Mouse (Mus musculus): ENCODE measurements at regions not wholly inside any gene's neighbourhood (a gene's known extent, or its start where the extent isn't known, plus 50 kb on each side); places are given as distances from the start of the nearest gene placed in this dataset.
"Not testable (repeated sequence)": the region's sequence is repeated elsewhere in the genome, so short reads cannot be mapped to it uniquely, and the experiment has no call there.

DNA sequence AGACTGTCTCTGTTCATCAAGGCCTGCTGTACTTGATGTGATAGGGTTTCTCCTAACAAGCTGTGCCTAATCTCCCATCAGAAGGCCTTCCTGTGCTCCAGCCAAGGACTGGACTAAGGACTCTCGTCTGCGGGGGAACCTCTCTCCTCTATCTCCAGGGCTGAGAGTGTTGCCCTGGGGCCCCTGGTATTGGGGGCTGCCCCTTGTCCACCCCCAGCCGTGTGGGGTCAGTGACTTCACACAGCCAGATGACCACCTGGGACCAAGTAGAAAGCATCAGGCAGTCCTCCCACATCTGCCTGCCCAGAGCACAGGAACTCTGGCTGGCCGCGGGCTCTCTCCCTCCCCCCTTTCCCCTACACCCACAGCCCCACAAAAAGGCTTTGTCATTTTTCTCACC lies 651.5 kb upstream of the Kif2b start:
- no peak for DNase-seq (ENCODE audit: low spot score, missing footprints)
- Histone ChIP-seq H3K36me3 (ENCODE audit: control insufficient read depth, insufficient read depth, low read length) (no peaks in the 10 kb centered on the region), H3K27ac (ENCODE audit: low read depth, low read length) (no peak overlapping the region), H3K4me2 (no peak overlapping the region), H3K4me3 (ENCODE audit: low read depth, low read length) (no peak overlapping the region), H3K4me1 (ENCODE audit: control insufficient read depth, insufficient read depth, low read length) (no peaks in the 10 kb centered on the region), H3K27me3 (ENCODE audit: control insufficient read depth, insufficient read depth, low read length) (no peaks in the 10 kb centered on the region), H3K9ac (ENCODE audit: low read length) (no peak overlapping the region), H3K9me3 (ENCODE audit: control insufficient read depth, low read length) (no peaks in the 10 kb centered on the region)
- no peak for ATAC-seq (ENCODE audit: low FRiP score)
- 62% methylated on average over 5 of the region's 5 CpGs for WGBS

DNA sequence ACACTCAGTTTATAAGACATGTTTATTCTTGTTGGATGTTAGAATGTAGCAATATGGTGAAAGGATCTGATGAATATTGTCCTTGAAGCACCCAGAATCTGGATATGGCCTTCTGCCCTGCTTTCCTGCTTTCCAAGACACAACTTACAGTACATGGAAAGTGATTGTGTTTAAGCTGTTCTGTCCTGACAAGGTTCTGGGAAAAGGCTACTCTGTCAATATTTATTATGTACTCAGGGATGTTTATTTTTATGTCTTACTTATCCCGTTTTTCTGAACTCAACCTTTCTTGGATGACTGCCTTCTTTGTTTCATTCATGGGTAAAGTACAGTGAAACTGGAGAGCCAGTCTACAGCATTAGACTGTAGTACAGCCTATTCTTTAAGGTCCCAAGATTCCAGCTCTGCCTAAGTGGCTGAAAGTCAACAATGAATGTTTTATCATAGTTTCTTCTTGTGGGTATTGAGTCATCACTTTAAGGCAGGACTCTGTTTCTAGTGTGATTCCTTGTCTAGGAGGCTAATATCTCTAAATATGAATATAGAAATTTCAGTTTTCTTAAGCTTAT lies 631.7 kb upstream of the Kif2b start:
- Histone ChIP-seq H3K4me3 (ENCODE audit: low read depth, low read length) (no peak overlapping the region), H3K4me2 (no peak overlapping the region), H3K9me3 (ENCODE audit: control insufficient read depth, low read length) (no peaks in the 10 kb centered on the region), H3K9ac (ENCODE audit: low read length) (no peak overlapping the region), H3K4me1 (ENCODE audit: control insufficient read depth, insufficient read depth, low read length) (no peaks in the 10 kb centered on the region), H3K27ac (ENCODE audit: low read depth, low read length) (no peak overlapping the region), H3K36me3 (ENCODE audit: control insufficient read depth, insufficient read depth, low read length) (no peaks in the 10 kb centered on the region), H3K27me3 (ENCODE audit: control insufficient read depth, insufficient read depth, low read length) (no peaks in the 10 kb centered on the region)
- no peak for DNase-seq (ENCODE audit: low spot score, missing footprints)
- 56% methylated on average over 1 of the region's 1 CpGs for WGBS
- no peak for ATAC-seq (ENCODE audit: low FRiP score)

DNA sequence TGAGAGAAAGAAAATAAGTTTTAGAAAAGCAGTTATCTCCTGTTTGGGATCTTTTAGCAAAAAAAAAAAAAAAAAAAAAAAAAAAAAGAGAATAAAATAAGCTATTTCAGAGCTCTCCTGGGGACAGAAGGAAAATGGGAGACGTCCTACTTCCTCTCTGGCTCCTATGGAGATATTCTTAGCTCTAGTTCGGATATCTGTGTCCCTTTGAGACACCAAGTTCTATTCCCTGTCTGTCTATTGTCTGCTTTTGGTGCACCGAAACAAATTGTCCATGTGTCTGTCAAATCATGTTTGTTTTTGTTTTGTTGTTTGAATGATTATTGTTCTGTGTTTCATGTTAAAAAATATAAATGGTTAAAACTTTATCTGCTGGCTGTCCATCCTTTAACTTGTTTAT lies 601.0 kb upstream of the Kif2b start:
- not testable (repeated sequence) for H3K9me3 ChIP-seq (ENCODE audit: control insufficient read depth, low read length); H3K27me3 ChIP-seq (ENCODE audit: control insufficient read depth, insufficient read depth, low read length); ATAC-seq (ENCODE audit: low FRiP score); H3K4me1 ChIP-seq (ENCODE audit: control insufficient read depth, insufficient read depth, low read length); H3K4me2 ChIP-seq; DNase-seq (ENCODE audit: low spot score, missing footprints); H3K27ac ChIP-seq (ENCODE audit: low read depth, low read length); H3K9ac ChIP-seq (ENCODE audit: low read length); H3K4me3 ChIP-seq (ENCODE audit: low read depth, low read length); H3K36me3 ChIP-seq (ENCODE audit: control insufficient read depth, insufficient read depth, low read length)
- WGBS = 71% methylated on average over 3 of the region's 3 CpGs

DNA sequence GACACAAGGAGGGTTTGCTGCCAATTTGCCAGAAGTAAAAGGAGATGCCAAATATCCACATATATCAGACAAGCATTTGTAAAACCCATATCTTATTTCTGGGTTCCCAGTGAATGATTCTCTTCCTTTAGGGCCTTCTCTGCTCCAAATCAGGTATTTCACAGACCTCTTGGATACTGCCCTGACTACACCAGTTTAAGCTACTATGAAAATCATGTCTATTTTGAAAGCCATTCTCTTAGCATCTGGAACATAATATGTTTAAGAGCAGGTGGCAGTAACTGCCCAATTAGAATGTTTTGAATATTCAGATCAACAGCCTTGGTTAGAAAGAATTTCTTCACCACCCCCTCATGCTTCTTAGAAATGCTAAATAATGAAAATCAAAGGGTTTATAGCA lies 575.8 kb upstream of the Kif2b start:
- H3K27me3 ChIP-seq (ENCODE audit: control insufficient read depth, insufficient read depth, low read length) = no peaks in the 10 kb centered on the region
- H3K36me3 ChIP-seq (ENCODE audit: control insufficient read depth, insufficient read depth, low read length) = no peaks in the 10 kb centered on the region
- DNase-seq (ENCODE audit: low spot score, missing footprints) (no peak), ATAC-seq (ENCODE audit: low FRiP score) (no peak)
- H3K4me2 ChIP-seq = no peak overlapping the region
- H3K4me3 ChIP-seq (ENCODE audit: low read depth, low read length) = no peak overlapping the region
- no peaks in the 10 kb centered on the region for H3K9me3 ChIP-seq (ENCODE audit: control insufficient read depth, low read length)
- H3K9ac ChIP-seq (ENCODE audit: low read length) = no peak overlapping the region
- H3K27ac ChIP-seq (ENCODE audit: low read depth, low read length) = no peak overlapping the region
- H3K4me1 ChIP-seq (ENCODE audit: control insufficient read depth, insufficient read depth, low read length) = no peaks in the 10 kb centered on the region

DNA sequence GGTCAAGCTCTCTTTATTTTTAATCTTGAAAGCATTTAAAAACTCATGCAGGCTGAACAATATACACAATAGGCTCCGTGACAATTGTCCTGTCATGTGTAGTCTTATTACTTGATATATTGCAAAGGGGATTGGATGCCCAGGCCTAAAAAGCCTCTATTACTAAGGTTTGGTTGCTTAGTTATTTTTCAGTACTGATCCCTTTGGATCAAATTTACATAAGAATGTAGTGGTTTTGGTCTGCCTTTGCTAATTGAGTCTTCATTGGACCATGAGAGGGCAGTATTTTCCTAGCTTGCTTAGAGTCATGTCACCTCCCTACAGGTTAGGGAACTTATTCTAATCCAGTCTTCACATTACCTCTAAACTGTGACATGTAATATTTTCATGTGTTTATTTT lies 558.3 kb upstream of the Kif2b start:
- peak; percentile 87 for DNase-seq (ENCODE audit: low spot score, missing footprints)
- no peaks in the 10 kb centered on the region for H3K36me3 ChIP-seq (ENCODE audit: control insufficient read depth, insufficient read depth, low read length)
- peaks cover 3% of the 10 kb centered on the region; the same call in 1 of the 2 replicates for H3K4me1 ChIP-seq (ENCODE audit: control insufficient read depth, insufficient read depth, low read length)
- 29% methylated on average over 1 of the region's 1 CpGs for WGBS
- no peak overlapping the region for H3K4me3 ChIP-seq (ENCODE audit: low read depth, low read length)
- H3K9me3 ChIP-seq (ENCODE audit: control insufficient read depth, low read length) = no peaks in the 10 kb centered on the region
- H3K27ac ChIP-seq (ENCODE audit: low read depth, low read length) = no peak overlapping the region
- ATAC-seq (ENCODE audit: low FRiP score) = peak; percentile 83
- H3K9ac ChIP-seq (ENCODE audit: low read length) = no peak overlapping the region
- H3K27me3 ChIP-seq (ENCODE audit: control insufficient read depth, insufficient read depth, low read length) = no peaks in the 10 kb centered on the region
- no peak overlapping the region for H3K4me2 ChIP-seq

DNA sequence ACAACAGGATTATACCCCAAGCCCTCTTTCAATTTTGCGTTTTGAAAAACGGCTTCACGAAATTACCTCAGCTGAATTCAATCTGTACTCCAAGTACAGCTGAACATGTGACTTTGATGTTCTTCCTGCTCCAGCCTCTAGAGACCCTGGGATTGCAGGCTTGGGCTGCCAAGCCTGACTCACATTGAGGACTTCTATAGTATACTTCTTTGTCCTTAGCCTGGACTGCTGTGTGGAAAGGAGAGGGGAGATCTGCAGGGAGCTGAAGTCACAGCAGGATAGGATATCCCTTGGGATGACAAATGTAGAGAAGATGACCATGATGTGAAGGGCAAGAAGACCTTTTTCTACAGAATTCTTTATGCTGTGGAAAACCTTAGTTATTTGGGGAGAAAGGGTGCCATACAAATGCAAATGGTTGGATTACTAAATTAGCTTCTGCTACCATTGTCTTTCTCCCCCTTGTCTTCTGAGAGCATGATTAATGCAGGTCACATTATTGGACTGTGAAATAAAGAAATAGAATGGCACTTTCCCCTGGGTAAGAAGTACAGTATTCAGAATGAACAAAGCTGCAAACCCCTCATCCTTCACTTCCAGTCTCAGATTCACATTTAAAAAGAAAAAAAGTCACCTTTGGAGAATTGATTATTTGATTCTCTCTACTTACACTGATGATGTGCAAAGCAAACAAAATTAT lies 557.7 kb upstream of the Kif2b start:
- H3K4me2 ChIP-seq = no peak overlapping the region
- H3K36me3 ChIP-seq (ENCODE audit: control insufficient read depth, insufficient read depth, low read length) = no peaks in the 10 kb centered on the region
- no peak overlapping the region for H3K4me3 ChIP-seq (ENCODE audit: low read depth, low read length)
- DNase-seq (ENCODE audit: low spot score, missing footprints) (peak; percentile 89), ATAC-seq (ENCODE audit: low FRiP score) (peak; percentile 94)
- H3K27me3 ChIP-seq (ENCODE audit: control insufficient read depth, insufficient read depth, low read length) = no peaks in the 10 kb centered on the region
- peak overlapping the region; percentile 23 for H3K27ac ChIP-seq (ENCODE audit: low read depth, low read length)
- no peaks in the 10 kb centered on the region for H3K9me3 ChIP-seq (ENCODE audit: control insufficient read depth, low read length)
- 21% methylated on average over 3 of the region's 3 CpGs for WGBS
- peaks cover 3% of the 10 kb centered on the region; the same call in 1 of the 2 replicates for H3K4me1 ChIP-seq (ENCODE audit: control insufficient read depth, insufficient read depth, low read length)
- no peak overlapping the region for H3K9ac ChIP-seq (ENCODE audit: low read length)

DNA sequence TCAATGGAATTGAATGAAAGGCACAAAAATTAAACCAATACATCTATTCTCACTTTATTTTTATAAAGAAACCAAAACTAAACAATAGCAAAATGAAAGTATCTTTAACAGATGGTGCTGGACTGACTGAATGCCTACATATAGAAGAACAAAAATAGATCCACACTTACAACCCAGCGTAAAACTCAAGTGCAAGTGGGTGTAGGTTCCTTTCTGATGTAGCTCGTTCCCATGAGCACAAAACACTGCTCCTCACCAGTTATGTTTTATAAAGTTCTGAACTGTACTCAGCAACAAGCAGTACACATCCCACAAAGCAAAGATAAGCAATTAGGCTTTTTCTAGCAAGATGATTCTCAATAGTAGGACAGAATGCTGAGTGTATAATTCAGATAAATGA lies 507.4 kb upstream of the Kif2b start:
- no peak for DNase-seq (ENCODE audit: low spot score, missing footprints)
- Histone ChIP-seq H3K4me1 (ENCODE audit: control insufficient read depth, insufficient read depth, low read length) (no peaks in the 10 kb centered on the region), H3K27ac (ENCODE audit: low read depth, low read length) (no peak overlapping the region), H3K9ac (ENCODE audit: low read length) (no peak overlapping the region), H3K4me2 (no peak overlapping the region), H3K27me3 (ENCODE audit: control insufficient read depth, insufficient read depth, low read length) (no peaks in the 10 kb centered on the region), H3K36me3 (ENCODE audit: control insufficient read depth, insufficient read depth, low read length) (no peaks in the 10 kb centered on the region), H3K9me3 (ENCODE audit: control insufficient read depth, low read length) (no peaks in the 10 kb centered on the region), H3K4me3 (ENCODE audit: low read depth, low read length) (no peak overlapping the region)
- no peak for ATAC-seq (ENCODE audit: low FRiP score)
- WGBS = 73% methylated on average over 2 of the region's 2 CpGs

DNA sequence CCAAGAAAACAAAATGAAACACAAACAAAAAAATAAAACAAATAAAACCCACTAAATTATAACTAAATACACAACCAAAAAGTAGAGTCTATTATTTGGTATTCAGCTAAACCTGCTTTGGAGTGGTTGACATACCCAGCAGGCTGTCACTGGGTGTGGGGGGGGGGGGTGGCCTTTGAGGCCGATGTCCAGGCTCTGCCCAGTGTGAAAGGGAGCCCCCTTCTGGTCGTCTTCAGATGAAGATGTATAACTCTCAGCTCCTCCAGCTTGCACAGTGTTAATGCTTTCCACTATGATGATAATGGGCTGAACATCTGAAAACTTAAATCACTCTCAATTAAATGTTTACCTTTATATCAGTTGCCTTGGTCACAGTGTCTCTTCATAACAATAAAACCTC lies 464.3 kb upstream of the Kif2b start:
- Histone ChIP-seq H3K27ac (ENCODE audit: low read depth, low read length) (no peak overlapping the region), H3K4me3 (ENCODE audit: low read depth, low read length) (no peak overlapping the region), H3K9ac (ENCODE audit: low read length) (no peak overlapping the region), H3K4me1 (ENCODE audit: control insufficient read depth, insufficient read depth, low read length) (no peaks in the 10 kb centered on the region), H3K9me3 (ENCODE audit: control insufficient read depth, low read length) (no peaks in the 10 kb centered on the region), H3K27me3 (ENCODE audit: control insufficient read depth, insufficient read depth, low read length) (no peaks in the 10 kb centered on the region), H3K4me2 (no peak overlapping the region), H3K36me3 (ENCODE audit: control insufficient read depth, insufficient read depth, low read length) (no peaks in the 10 kb centered on the region)
- WGBS = 4% methylated on average over 2 of the region's 2 CpGs
- ATAC-seq (ENCODE audit: low FRiP score) (peak; percentile 58), DNase-seq (ENCODE audit: low spot score, missing footprints) (no peak)

DNA sequence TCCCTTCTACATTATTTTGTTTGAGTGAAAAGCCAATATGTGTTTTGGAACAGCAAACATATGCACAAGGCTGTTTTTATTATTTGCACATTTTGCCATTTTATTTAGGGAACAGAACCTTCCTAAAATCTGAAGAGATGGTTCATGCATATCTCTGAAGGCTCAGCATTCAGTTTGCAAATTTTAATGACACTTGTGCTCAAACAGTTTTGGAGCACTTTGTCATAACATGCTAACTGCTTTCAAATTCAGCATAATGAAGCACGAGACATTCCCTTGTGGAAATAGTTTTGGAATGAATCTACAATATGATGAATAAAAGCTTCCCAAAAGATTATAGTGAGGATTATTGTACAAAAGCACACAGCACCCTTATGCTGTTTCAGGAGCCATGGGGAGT lies 462.8 kb upstream of the Kif2b start:
- 90% methylated on average over 1 of the region's 1 CpGs for WGBS
- no peak overlapping the region for H3K9ac ChIP-seq (ENCODE audit: low read length)

More for the DNA sequence above, 462.8 kb upstream of the Kif2b start:
- ATAC-seq (ENCODE audit: low FRiP score) = no peak
- H3K27ac ChIP-seq (ENCODE audit: low read depth, low read length) = no peak overlapping the region
- no peaks in the 10 kb centered on the region for H3K27me3 ChIP-seq (ENCODE audit: control insufficient read depth, insufficient read depth, low read length)
- DNase-seq (ENCODE audit: low spot score, missing footprints) = no peak
- H3K9me3 ChIP-seq (ENCODE audit: control insufficient read depth, low read length) = no peaks in the 10 kb centered on the region
- no peak overlapping the region for H3K4me2 ChIP-seq
- H3K4me3 ChIP-seq (ENCODE audit: low read depth, low read length) = no peak overlapping the region
- no peaks in the 10 kb centered on the region for H3K4me1 ChIP-seq (ENCODE audit: control insufficient read depth, insufficient read depth, low read length)
- no peaks in the 10 kb centered on the region for H3K36me3 ChIP-seq (ENCODE audit: control insufficient read depth, insufficient read depth, low read length)

All from midbrain, embryonic 11.5 days (tissue).